ENCODE assay signal across 13 mouse cellular contexts in genomic region chr3:68535160-68535728, GRCm38 (mm10).
A peak's percentile ranks its signal among the peaks of the same experiment; 100 is the strongest.
DNase-seq lines count a peak whose midpoint lies in the region; ATAC-seq and TF ChIP-seq lines count a peak whose summit lies in the region.
"Had no signal": no experiment of that assay in that cellular context is flagged by ENCODE, and none has a peak within 500 bp of the region (broad histone marks: within the 10 kb centered on the region; RNA-seq: fewer than 3 reads in every experiment).

No protein-coding gene starts in this region.

- in situ Hi-C loops in ES-E14 (cut with MboI; ENCODE audit: low sequenced_read_pairs in 2 of 2, unreplicated experiment in 2 of 2): no loop called here

- no peaks in the 10 kb centered on the region for H3K9me3 ChIP-seq in heart, embryonic 14.5 days (ENCODE audit: control insufficient read depth, low read length)
- H3K9me3 ChIP-seq in E14TG2a.4 (ENCODE audit: low read length) (peaks cover 9% of the 10 kb centered on the region), ES-E14 (ENCODE audit: control insufficient read depth, insufficient read depth, low read depth, low read length) (peaks cover 2% of the 10 kb centered on the region; the same call in 1 of the 2 replicates)
- H3K9me3 ChIP-seq: hindbrain, embryonic 15.5 days had no signal

- ATAC-seq in heart, embryonic 14.5 days (ENCODE audit: insufficient number of reproducible peaks, insufficient read depth, low FRiP score, low read depth): 0 out of 2 replicates have a peak, but pooled peaks have one; percentile 22
- ATAC-seq: forebrain, embryonic 14.5 days had no signal

- TF ChIP-seq CTCF in layer of hippocampus, adult 2 months (conservative IDR thresholded peaks at IDR 0.05): no peak
- TF ChIP-seq CTCF in E14TG2a.4 (conservative IDR thresholded peaks at IDR 0.05; ENCODE audit: low read length): no peak

- peak overlapping the region; percentile 47; the same call in 1 of the 2 replicates for H3K9ac ChIP-seq in heart, embryonic 14.5 days (ENCODE audit: low read length)
- 0 out of 2 replicates have a peak overlapping the region, but pooled peaks have one; percentile 22 for H3K9ac ChIP-seq in ES-E14 (ENCODE audit: insufficient read depth, low read depth, low read length, poor library complexity, severe bottlenecking)
- H3K9ac ChIP-seq: hindbrain, embryonic 15.5 days; limb, embryonic 15.5 days had no signal

- H3K4me2 ChIP-seq in heart, embryonic 14.5 days (ENCODE audit: low read length): peak overlapping the region; percentile 36
- H3K4me2 ChIP-seq: hindbrain, embryonic 15.5 days; limb, embryonic 15.5 days had no signal

- H3K36me3 ChIP-seq in heart, embryonic 14.5 days (ENCODE audit: control insufficient read depth, insufficient read depth, low read length): no peaks in the 10 kb centered on the region
- H3K36me3 ChIP-seq in E14TG2a.4 (ENCODE audit: insufficient read depth, low read length) (peaks cover 15% of the 10 kb centered on the region), ES-E14 (ENCODE audit: control insufficient read depth, insufficient read depth, low read length, poor library complexity, severe bottlenecking) (no peaks in the 10 kb centered on the region; the same call in 1 of the 2 replicates)
- H3K36me3 ChIP-seq: hindbrain, embryonic 15.5 days; limb, embryonic 15.5 days; midbrain, embryonic 10.5 days had no signal

- 47% methylated on average over 7 of the region's 7 CpGs for WGBS in heart, embryonic 14.5 days

- intact Hi-C loops in heart, postnatal 25 days (cut with DNase I): no loop called here

- H3K4me1 ChIP-seq in heart, embryonic 14.5 days (ENCODE audit: control insufficient read depth in 2 of 2, insufficient read depth in 2 of 2, low read length in 2 of 2): peaks cover 10 to 36% of the 10 kb centered on the region in 2 experiments
- H3K4me1 ChIP-seq in E14TG2a.4 (replicated peaks; ENCODE audit: low read depth, low read length): peaks cover 73% of the 10 kb centered on the region
- peaks cover 13 to 15% of the 10 kb centered on the region in 2 experiments for H3K4me1 ChIP-seq in ES-E14 (ENCODE audit: control insufficient read depth in 2 of 2, insufficient read depth in 2 of 2, low read length in 2 of 2, poor library complexity in 1 of 2)
- H3K4me1 ChIP-seq: hindbrain, embryonic 15.5 days had no signal

- no peak overlapping the region for H3K4me3 ChIP-seq in heart, embryonic 14.5 days (ENCODE audit: control insufficient read depth in 1 of 2, insufficient read depth in 1 of 2, low read depth in 1 of 2, low read length in 2 of 2)
- H3K4me3 ChIP-seq in layer of hippocampus, adult 2 months: no peak overlapping the region
- H3K4me3 ChIP-seq in E14TG2a.4 (replicated peaks; ENCODE audit: low read length) (peak overlapping the region; percentile 21), ES-E14 (ENCODE audit: insufficient read depth in 1 of 2, low read depth in 1 of 2, low read length in 2 of 2, poor library complexity in 1 of 2, severe bottlenecking in 1 of 2) (0 out of 4 replicates have a peak overlapping the region, but pooled peaks of 1 of the 2 experiments have one; percentile 2)
- H3K4me3 ChIP-seq: hindbrain, embryonic 15.5 days; limb, embryonic 15.5 days; midbrain, embryonic 10.5 days had no signal

- no peaks in the 10 kb centered on the region for H3K27me3 ChIP-seq in heart, embryonic 14.5 days (ENCODE audit: control insufficient read depth, insufficient read depth, low read length)
- H3K27me3 ChIP-seq in E14TG2a.4 (ENCODE audit: insufficient read depth, low read length): no peaks in the 10 kb centered on the region
- H3K27me3 ChIP-seq: hindbrain, embryonic 15.5 days; limb, embryonic 15.5 days; Patski had no signal

- H3K27ac ChIP-seq in heart, embryonic 14.5 days (replicated peaks in 1 of 2; ENCODE audit: control insufficient read depth in 1 of 2, insufficient read depth in 1 of 2, low read depth in 2 of 2, low read length in 2 of 2): peak overlapping the region; percentile 94 to 97
- H3K27ac ChIP-seq in layer of hippocampus, adult 2 months: 0 out of 2 replicates have a peak overlapping the region, but pooled peaks have one; percentile 14
- peak overlapping the region; percentile 82 for H3K27ac ChIP-seq in ES-E14 (ENCODE audit: insufficient read depth, low read depth, low read length, poor library complexity, severe bottlenecking)
- H3K27ac ChIP-seq: hindbrain, embryonic 15.5 days; limb, embryonic 15.5 days; midbrain, embryonic 10.5 days had no signal

- no peak for DNase-seq in heart, postnatal 25 days (ENCODE audit: low spot score)
- DNase-seq in layer of hippocampus, adult 2 months (ENCODE audit: low spot score in 2 of 2): no peak
- DNase-seq in layer of hippocampus, adult 8-10 months (ENCODE audit: low spot score in 2 of 2): no peak
- no peak for DNase-seq in ES-E14 (ENCODE audit: low read depth, low spot score)
- DNase-seq in cerebellum, adult 11-12 months: no peak
- DNase-seq: cerebellum, adult 11 months had no signal

TF ChIP-seq in ES-E14, 5 proteins besides CTCF, POLR2A, EP300 and RAD21:
- no peak for TF ChIP-seq ZNF384 (IDR thresholded peaks at IDR 0.05; ENCODE audit: low read depth, low read length)

Comparison
In these comparisons a context has a peak if more than half of its experiments do, and no peak if none do; other contexts are left out.
1. H3K27ac ChIP-seq: peak in every context shown above with its lines; median percentile 96 in heart, embryonic 14.5 days; 82 in ES-E14; 14 in layer of hippocampus, adult 2 months.